Comparison of ENCODE assay signal across 18 mouse cellular contexts in the genomic region with DNA sequence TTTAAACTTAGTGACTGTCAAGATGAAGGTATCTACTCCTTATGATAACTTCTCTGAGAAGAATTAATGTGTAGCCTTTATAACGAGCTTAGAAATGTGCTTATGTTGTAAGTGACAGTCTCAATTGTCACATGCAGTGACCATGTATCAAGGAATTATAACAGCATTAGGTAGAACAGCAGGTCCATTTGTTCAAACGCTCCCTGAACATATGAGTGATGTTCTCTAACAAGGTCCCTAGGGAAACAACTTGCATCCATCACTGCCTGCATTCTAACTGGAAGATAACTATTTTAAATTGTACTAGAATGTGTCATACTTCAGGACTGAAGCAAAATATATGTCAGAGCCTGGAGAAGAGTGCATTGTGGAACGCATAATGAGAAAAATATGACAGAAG.
"Had no signal": no experiment of that assay in that cellular context is flagged by ENCODE, and none has a peak within 500 bp of the region (broad histone marks: within the 10 kb centered on the region; RNA-seq: fewer than 3 reads in every experiment).

No protein-coding gene starts in this region.

- H3K4me1 ChIP-seq: neural tube, embryonic 13.5 days had no signal

- H3K4me3 ChIP-seq: left cerebral cortex, adult 2 months; myocyte; neural tube, embryonic 13.5 days had no signal

- H3K27ac ChIP-seq: kidney, postnatal 0 days; left cerebral cortex, adult 2 months; liver, embryonic 14.5 days; macrophage; neural tube, embryonic 13.5 days; stomach, postnatal 0 days had no signal

- H3K36me3 ChIP-seq: neural tube, embryonic 13.5 days had no signal

- H3K27me3 ChIP-seq: neural tube, embryonic 13.5 days had no signal

- H3K9ac ChIP-seq: liver, embryonic 14.5 days; liver, postnatal 0 days; lung, embryonic 14.5 days; neural tube, embryonic 13.5 days had no signal

- ATAC-seq: intestine, postnatal 0 days; liver, postnatal 0 days; lung, postnatal 0 days had no signal

- DNase-seq: kidney, adult 2 months; kidney, postnatal 36 days; layer of hippocampus, postnatal 36 days; liver, postnatal 0 days; lung, embryonic 14.5 days; right cerebral cortex, adult 18-20 months; right cerebral cortex, postnatal 14 days; right cerebral cortex, postnatal 4 days; thymus, postnatal 25 days had no signal

- H3K4me2 ChIP-seq: lung, embryonic 14.5 days; neural tube, embryonic 13.5 days had no signal

- H3K9me3 ChIP-seq: neural tube, embryonic 13.5 days had no signal
